Mouse (Mus musculus) embryonic facial prominence, embryonic 15.5 days (tissue): Measurements from ENCODE around the gene Amfr. TPM values are rescaled to one million over a fixed set of nuclear protein-coding genes. Genes with fewer than 3 reads are reported as not detected.

ENCODE experiments used
- ATAC-seq: fragments of 200-750 bp; cut with Nextera tagmentation; 2 replicates; pipeline ENCODE4 v1.8.0; 2017; ENCODE audit warnings: low read depth, moderate TSS enrichment; ENCODE audit not compliant: insufficient number of reproducible peaks, low FRiP score, low TSS enrichment
- H3K27ac ChIP-seq: fragments of 300-500 bp; sonication (generic); replicated peaks from 2 replicates; pipeline ENCODE4 v1.5.1; 2015; ENCODE audit warnings: mild to moderate bottlenecking, inconsistent platforms
- H3K27me3 ChIP-seq: fragments of 300-500 bp; sonication (generic); 2 replicates; pipeline ENCODE4 v1.6.1; 2015; ENCODE audit warnings: inconsistent platforms
- H3K36me3 ChIP-seq: fragments of 300-500 bp; sonication (generic); 2 replicates; pipeline ENCODE4 v1.6.1; 2015; ENCODE audit warnings: mild to moderate bottlenecking, inconsistent platforms
- H3K4me1 ChIP-seq: fragments of 300-500 bp; sonication (generic); 2 replicates; pipeline ENCODE4 v1.6.1; 2015; ENCODE audit warnings: inconsistent platforms
- H3K4me2 ChIP-seq: fragments of 300-500 bp; sonication (generic); replicated peaks from 2 replicates; pipeline ENCODE4 v1.6.1; 2015; ENCODE audit warnings: mild to moderate bottlenecking, inconsistent platforms
- H3K4me3 ChIP-seq: fragments of 300-500 bp; sonication (generic); replicated peaks from 2 replicates; pipeline ENCODE4 v1.5.1; 2015; ENCODE audit warnings: mild to moderate bottlenecking, inconsistent platforms
- H3K9ac ChIP-seq: fragments of 300-500 bp; sonication (generic); 2 replicates; pipeline ENCODE4 v1.6.1; 2015; ENCODE audit warnings: inconsistent platforms
- H3K9me3 ChIP-seq: fragments of 300-500 bp; sonication (generic); replicated peaks from 2 replicates; pipeline ENCODE4 v1.6.1; 2016; ENCODE audit warnings: inconsistent platforms
- WGBS: fragments of 180-500 bp; shearing (Covaris S2); methylation state at CpG from one replicate; pipeline ENCODE4 v1.1.7; 2015; 5-methylcytosine and 5-hydroxymethylcytosine counted together
- microRNA-seq: library from miRNA; unstranded; fragments of <30 nt; microRNA quantifications from one replicate; pipeline ENCODE4, GENCODE M21; 2016; ENCODE audit warnings: borderline number of aligned reads
- polyA plus RNA-seq: library from polyadenylated mRNA; unstranded; fragments of >200 nt; fragmentation: Nextera tagmentation; extraction: Ambion mirVana; gene quantifications from 2 replicates; pipeline ENCODE4 v1.2.1, GENCODE M21; 2015

The Amfr gene
- polyA plus RNA-seq, 1 experiment from 2014 or later, result 49.8 TPM

- no peaks in the 10 kb centered on the region for H3K36me3 ChIP-seq
- H3K4me1 ChIP-seq, result no peaks in the 10 kb centered on the region
- no peak for ATAC-seq
- H3K27me3 ChIP-seq, result no peaks in the 10 kb centered on the region
- no peak overlapping the region for H3K4me3 ChIP-seq
- no peak overlapping the region for H3K27ac ChIP-seq
- H3K9me3 ChIP-seq, result no peaks in the 10 kb centered on the region
- 32% methylated on average over 3 of the region's 3 CpGs for WGBS
- H3K9ac ChIP-seq, result no peak overlapping the region
- no peak overlapping the region for H3K4me2 ChIP-seq
Observed at GRCm38 (mm10) chr8:93925513-93925912, 87.1 kb downstream of the Amfr start.

- Histone ChIP-seq H3K4me3 (no peak overlapping the region), H3K27ac (no peak overlapping the region), H3K4me1 (peaks cover 3% of the 10 kb centered on the region; the same call in 1 of the 2 replicates), H3K9ac (no peak overlapping the region), H3K27me3 (no peaks in the 10 kb centered on the region), H3K9me3 (no peaks in the 10 kb centered on the region), H3K4me2 (no peak overlapping the region), H3K36me3 (no peaks in the 10 kb centered on the region)
- WGBS, result 74% methylated on average over 7 of the region's 7 CpGs
- no peak for ATAC-seq
Observed at GRCm38 (mm10) chr8:93923897-93924334, 88.7 kb downstream of the Amfr start.

Small RNA genes lying within 50 kb of the gene (microRNA-seq; reads per million reads assigned to microRNA genes)
- not detected for gene Gm24159

Other genes starting within 250 kb of the Amfr start
- 11.7 and 14.3 TPM in 2 replicates for gene Gnao1, start 202.9 kb downstream of the Amfr start, polyA plus RNA-seq
- gene Nudt21, start 24.2 kb upstream of the Amfr start, polyA plus RNA-seq, result 95.0 and 103 TPM in 2 replicates
- gene Ogfod1, start 24.4 kb upstream of the Amfr start, polyA plus RNA-seq, result 12.4 and 16.1 TPM in 2 replicates
- 15.3 and 16.2 TPM in 2 replicates for gene Bbs2, start 86.1 kb upstream of the Amfr start, polyA plus RNA-seq
- 6.3 and 16.6 TPM in 2 replicates for gene Mt4, start 124.4 kb upstream of the Amfr start, polyA plus RNA-seq
- 8.2 and 8.5 TPM in 2 replicates for gene Mt3, start 139.8 kb upstream of the Amfr start, polyA plus RNA-seq
- gene Mt2, start 159.8 kb upstream of the Amfr start, polyA plus RNA-seq, result 83.3 and 95.7 TPM in 2 replicates
- 290 and 306 TPM in 2 replicates for gene Mt1, start 166.2 kb upstream of the Amfr start, polyA plus RNA-seq
- 63.5 and 66.1 TPM in 2 replicates for gene Nup93, start 201.7 kb upstream of the Amfr start, polyA plus RNA-seq